Mouse (Mus musculus): ENCODE measurements around the gene Srf. TPM values are rescaled to one million over a fixed set of nuclear protein-coding genes. Genes with fewer than 3 reads are reported as not detected.

The Srf gene
- total RNA-seq, 4 experiments from 2014 or later, result 84.1 to 121 (median 98.6) TPM

- no peak for DNase-seq (ENCODE audit: low spot score)
These were observed 36.0 kb downstream of the Srf start for GRCm38 (mm10) chr17:46519971-46520370.

- no peak for DNase-seq (ENCODE audit: low spot score)
These were observed 42.6 kb downstream of the Srf start for GRCm38 (mm10) chr17:46513329-46513728.

- DNase-seq (ENCODE audit: low spot score), result no peak
These were observed 44.8 kb downstream of the Srf start for GRCm38 (mm10) chr17:46511059-46511710.

- DNase-seq (ENCODE audit: low spot score), result peak; percentile 27
These were observed 50.4 kb downstream of the Srf start for GRCm38 (mm10) chr17:46505617-46506016.

GRCm38 (mm10) chr17:46503847-46504638 lies 51.9 kb downstream of the Srf start:
- DNase-seq (ENCODE audit: low spot score), result no peak

- no peak for DNase-seq (ENCODE audit: low spot score)
These were observed 53.2 kb downstream of the Srf start for GRCm38 (mm10) chr17:46502775-46503174.

Small RNAs within 50 kb of the gene (microRNA-seq; reads per million reads assigned to microRNA genes)
- gene Mir6976, result not detected

Other genes with a start within 250 kb of the Srf start
- gene Abcc10, start 227.8 kb downstream of the Srf start, total RNA-seq (2022), result 1 to 10 TPM; 3.2 to 5.2 (median 4.1) TPM
- 10 to 100 TPM; 15.2 to 21.6 (median 17.2) TPM for gene Zfp318, start 172.4 kb downstream of the Srf start, total RNA-seq (2022)
- gene Crip3, start 127.2 kb downstream of the Srf start, total RNA-seq (2022), result 1 to 10 TPM in 1 of 4 experiments, under 1 TPM in 3; 0.54 to 1.0 (median 0.88) TPM
- not detected for gene Slc22a7, start 117.7 kb downstream of the Srf start, total RNA-seq (2022)
- under 1 TPM; 0.11 to 0.41 (median 0.24) TPM for gene Ttbk1, start 68.5 kb downstream of the Srf start, total RNA-seq (2022)
- gene Dnph1, start 59.5 kb downstream of the Srf start, total RNA-seq (2022), result 1 to 10 TPM; 1.7 to 2.2 (median 1.8) TPM
- gene Cul9, start 9.8 kb downstream of the Srf start, total RNA-seq (2022), result 10 to 100 TPM; 22.7 to 28.0 (median 24.9) TPM
- gene Ptk7, start 73.3 kb upstream of the Srf start, total RNA-seq (2022), result 1 to 10 TPM; 1.8 to 3.5 (median 2.1) TPM
- gene Klc4, start 89.8 kb upstream of the Srf start, total RNA-seq (2022), result 10 to 100 TPM; 27.5 to 29.1 (median 28.5) TPM
- 100 to 1,000 TPM; 115 to 133 (median 125) TPM for gene Mrpl2, start 90.1 kb upstream of the Srf start, total RNA-seq (2022)
- 10 to 100 TPM; 16.5 to 21.2 (median 18.7) TPM for gene Cul7, start 94.2 kb upstream of the Srf start, total RNA-seq (2022)
- gene Rrp36, start 118.2 kb upstream of the Srf start, total RNA-seq (2022), result 10 to 100 TPM; 10.5 to 13.7 (median 12.4) TPM
- 10 to 100 TPM; 47.1 to 52.5 (median 51.6) TPM for gene Mea1, start 122.6 kb upstream of the Srf start, total RNA-seq (2022)
- gene Klhdc3, start 124.7 kb upstream of the Srf start, total RNA-seq (2022), result 10 to 100 TPM; 53.8 to 65.7 (median 61.5) TPM
- gene Ppp2r5d, start 148.9 kb upstream of the Srf start, total RNA-seq (2022), result 10 to 100 TPM; 25.1 to 31.0 (median 28.6) TPM
- 10 to 100 TPM; 34.4 to 37.4 (median 35.7) TPM for gene Pex6, start 155.3 kb upstream of the Srf start, total RNA-seq (2022)
- gene Gnmt, start 173.0 kb upstream of the Srf start, total RNA-seq (2022), result 1 to 10 TPM; 2.6 to 7.2 (median 3.4) TPM
- 10 to 100 TPM; 17.2 to 22.1 (median 18.4) TPM for gene Cnpy3, start 196.0 kb upstream of the Srf start, total RNA-seq (2022)
- not detected for gene Ptcra, start 207.5 kb upstream of the Srf start, total RNA-seq (2022)
- 10 to 100 TPM; 24.2 to 33.2 (median 28.9) TPM for gene 2310039H08Rik, start 216.5 kb upstream of the Srf start, total RNA-seq (2022)
- gene Rpl7l1, start 226.5 kb upstream of the Srf start, total RNA-seq (2022), result 10 to 100 TPM; 43.9 to 58.6 (median 52.8) TPM

All from heart, adult 8-10 months (tissue).